Mouse (Mus musculus) cerebellum, adult 2 months (tissue): ENCODE measurements at regions not wholly inside any gene's neighbourhood (a gene's known extent, or its start where the extent isn't known, plus 50 kb on each side); places are given as distances from the start of the nearest gene placed in this dataset.

ENCODE experiments used
- CTCF ChIP-seq: fragments of 200-500 bp; IDR thresholded peaks from 2 replicates; pipeline ENCODE4 v1.5.1; 2011; ENCODE audit warnings: low read depth, mild to moderate bottlenecking, control low read depth, low read length, moderate library complexity, borderline replicate concordance; ENCODE audit not compliant: insufficient read depth
- POLR2A ChIP-seq: fragments of 200-500 bp; IDR thresholded peaks from 2 replicates; pipeline ENCODE4 v1.6.1; 2011; ENCODE audit warnings: low read length, control low read depth, borderline replicate concordance; ENCODE audit not compliant: insufficient read depth

GRCm38 (mm10) chr11:89243370-89243769 is 58.8 kb downstream of the Nog start:
- TF ChIP-seq CTCF (no peak), POLR2A (no peak)
